Mouse (Mus musculus) retina, adult 2 months (tissue): ENCODE measurements around the gene C1qtnf7.

Source experiments
- DNase-seq: peaks from one replicate; pipeline ENCODE4 v3.0.0-alpha.2; 2012; ENCODE audit warnings: low read depth, low spot score

C1qtnf7 gene

GRCm38 (mm10) chr5:43539871-43540270, 24.5 kb downstream of the C1qtnf7 start:
- no peak for DNase-seq

DNA sequence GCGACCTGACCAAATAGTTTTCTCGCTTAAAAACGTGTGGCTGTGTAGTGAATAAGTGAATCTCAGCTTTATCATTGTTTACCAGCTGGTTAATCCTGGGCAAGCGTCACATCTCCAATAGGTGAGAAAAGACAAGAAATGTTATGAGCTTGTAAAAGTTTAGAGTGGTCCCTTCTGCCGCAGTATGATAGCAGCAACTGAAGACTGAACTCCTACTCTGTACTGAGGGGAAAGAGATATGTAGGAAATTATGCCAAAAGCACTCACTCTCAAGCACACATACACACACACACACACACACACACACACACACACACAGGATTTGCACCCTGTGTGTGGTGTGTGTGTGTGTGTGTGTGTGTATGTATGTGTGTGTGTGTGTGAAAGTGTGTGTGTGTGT, 26.2 kb downstream of the C1qtnf7 start:
- DNase-seq, result no peak

DNA sequence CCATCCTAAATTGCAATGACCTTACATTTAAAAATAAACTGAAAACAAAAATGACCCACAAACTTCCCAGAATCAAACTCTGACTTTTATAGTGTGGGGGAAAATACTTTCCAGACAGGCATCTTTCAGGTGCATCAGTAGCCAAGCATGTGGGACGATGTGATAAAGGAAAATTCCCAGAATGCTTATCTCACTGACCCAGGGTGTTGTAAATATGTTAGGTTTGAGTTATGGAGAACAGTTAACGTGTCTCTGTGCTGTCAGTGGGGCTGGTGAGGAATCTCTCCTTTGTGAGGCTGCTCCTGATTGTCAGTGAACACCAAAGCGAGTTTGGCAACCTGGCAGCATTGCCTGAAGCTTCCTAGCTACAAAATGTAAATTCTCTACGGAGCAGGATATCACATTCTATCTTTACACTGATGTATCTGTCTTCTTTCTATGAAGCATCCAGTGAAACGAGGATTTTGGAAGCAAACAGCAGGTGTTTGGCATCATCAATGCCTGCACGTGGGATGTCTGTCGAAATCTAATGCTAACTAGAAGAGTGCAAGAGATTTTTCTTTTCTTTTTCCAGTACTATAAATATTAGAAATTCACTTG, 27.0 kb downstream of the C1qtnf7 start:
- DNase-seq, result no peak

GRCm38 (mm10) chr5:43549951-43550350, 34.6 kb downstream of the C1qtnf7 start:
- no peak for DNase-seq

GRCm38 (mm10) chr5:43550444-43550843, 35.1 kb downstream of the C1qtnf7 start:
- DNase-seq, result no peak

DNA sequence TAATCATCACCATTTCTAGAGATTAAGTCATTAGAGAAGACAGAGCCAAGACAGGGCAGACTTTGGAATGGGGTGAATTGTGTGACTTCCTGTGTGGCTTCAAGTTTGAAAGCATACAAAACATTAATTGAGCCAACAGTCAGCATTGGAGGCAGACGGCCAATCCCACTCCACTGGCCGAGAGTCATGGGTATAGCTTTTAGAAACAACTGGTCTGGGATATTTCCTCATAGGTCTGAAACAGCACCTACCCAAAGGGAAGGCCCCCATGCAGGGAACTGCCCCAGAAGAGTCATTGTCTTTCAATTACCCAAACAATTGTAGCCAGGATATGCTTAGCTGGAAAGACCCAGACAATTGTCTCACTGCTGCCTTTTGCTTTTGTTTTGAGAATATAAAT, 39.5 kb downstream of the C1qtnf7 start:
- no peak for DNase-seq

DNA sequence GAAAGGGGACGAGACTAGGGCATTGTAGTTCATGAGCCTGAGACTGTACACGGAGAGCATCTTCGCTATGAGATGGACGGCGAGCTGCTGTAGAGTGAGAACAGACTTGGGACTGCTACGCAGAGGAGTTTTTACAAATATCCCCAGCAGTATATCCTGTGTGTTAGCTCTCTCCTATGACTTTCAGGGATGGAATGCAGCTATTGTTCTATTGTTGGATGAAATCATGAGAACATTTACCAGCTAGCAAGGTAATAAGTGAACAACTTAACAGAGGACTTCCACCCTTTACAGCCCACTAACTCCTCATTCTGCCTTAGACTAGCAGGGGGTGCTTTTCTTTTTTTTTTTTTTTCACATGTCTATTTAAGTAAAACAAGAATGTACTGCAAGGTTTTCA, 40.1 kb downstream of the C1qtnf7 start:
- DNase-seq, result no peak

DNA sequence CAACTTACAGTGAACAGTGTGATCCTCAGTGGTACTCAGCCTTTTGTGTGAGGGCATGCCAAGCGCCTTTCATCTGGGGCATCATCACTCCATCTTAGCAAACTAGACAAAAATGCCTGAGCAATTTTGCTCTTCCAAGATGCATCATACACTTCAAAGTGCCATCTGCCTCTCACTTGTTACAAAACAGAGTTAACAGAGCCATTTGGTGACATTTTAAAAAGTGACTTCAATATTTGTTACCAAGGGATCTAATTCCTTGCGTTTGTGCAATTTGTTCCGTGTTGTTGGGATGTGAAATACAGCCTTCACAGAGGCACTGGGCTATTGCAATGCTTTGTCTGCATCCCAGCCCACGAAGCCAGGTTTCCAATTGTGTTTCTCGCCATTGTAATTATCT, 42.1 kb downstream of the C1qtnf7 start:
- no peak for DNase-seq

DNA sequence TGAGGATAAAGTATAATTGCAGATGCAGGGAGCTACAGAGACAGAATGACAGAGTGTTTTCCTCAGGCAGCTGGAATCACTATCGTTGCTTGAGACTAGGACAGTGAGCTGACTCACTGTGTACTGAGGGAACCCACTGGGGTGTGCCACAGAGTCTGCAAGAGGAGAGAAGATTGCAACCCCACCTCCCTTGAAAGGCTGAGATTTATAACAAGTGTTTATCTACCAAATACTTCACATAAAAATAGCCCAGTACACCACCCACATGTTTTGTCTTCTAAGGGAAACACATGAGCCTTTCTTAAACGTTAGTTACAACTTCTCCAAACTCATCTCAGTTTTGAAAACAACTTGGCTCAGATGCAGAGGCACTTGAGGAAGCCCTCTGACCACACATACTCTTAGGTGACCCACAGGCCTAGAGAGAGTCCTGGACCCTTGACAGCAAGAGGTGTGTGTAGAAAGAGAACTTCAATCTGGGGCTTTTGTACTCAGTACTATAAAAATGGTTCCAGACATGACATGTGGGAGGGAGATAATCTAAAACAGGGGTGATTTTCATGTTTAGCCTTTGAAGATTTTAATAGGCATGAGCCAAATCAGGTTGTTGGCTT, 46.4 kb downstream of the C1qtnf7 start:
- no peak for DNase-seq

DNA sequence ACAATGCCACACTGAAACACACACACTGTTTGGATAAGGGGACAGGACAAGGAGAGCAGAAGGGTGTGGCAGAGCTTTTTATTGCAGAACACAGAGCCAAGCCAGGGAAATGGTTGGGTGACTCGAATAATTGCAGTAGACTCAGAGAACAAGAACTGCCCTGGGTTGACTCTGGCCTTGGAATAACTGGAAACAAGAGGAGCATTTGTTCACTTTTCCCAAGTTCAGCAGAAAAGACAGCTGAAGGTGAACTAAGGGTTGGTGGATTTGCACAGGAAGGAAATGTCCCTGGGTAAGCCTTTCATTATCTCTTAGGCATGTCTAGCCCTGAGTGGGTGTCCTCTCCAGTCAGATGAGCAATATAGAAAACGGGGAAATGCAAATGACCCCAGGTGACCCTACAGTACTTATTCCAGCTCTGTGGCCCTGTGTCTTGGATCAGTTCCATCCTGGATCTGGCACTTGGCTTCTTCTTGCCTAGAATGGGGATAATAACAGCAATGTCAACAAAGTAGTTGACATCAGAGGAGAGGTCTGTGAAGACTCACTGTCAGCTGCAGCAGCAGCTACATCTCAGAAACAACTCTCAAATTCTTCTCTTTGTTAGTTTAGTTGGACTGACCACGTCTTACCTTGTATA, 54.5 kb downstream of the C1qtnf7 start:
- DNase-seq, result no peak

GRCm38 (mm10) chr5:43582876-43583275, 67.5 kb downstream of the C1qtnf7 start:
- no peak for DNase-seq

- DNase-seq, result no peak
Observed at GRCm38 (mm10) chr5:43583326-43584120, 68.2 kb downstream of the C1qtnf7 start.

DNA sequence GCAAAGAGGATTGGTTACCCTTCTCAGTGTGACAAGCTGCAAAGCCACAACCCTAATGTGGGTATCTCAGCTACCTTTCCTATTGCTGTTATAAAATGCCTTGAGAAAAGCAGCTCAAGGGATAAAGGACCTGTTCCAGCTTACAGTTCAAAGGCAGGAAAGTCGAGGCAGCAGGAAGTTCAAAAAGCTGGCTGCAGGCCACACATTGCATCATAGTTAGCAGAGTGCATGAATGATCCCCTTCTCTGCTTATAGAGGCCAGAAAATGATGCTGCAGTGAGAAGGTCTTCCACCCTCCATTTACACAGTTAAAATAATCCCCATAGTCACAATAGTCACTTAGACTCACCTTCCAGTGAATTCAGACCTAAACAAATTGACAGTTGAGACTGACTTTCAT, 69.1 kb downstream of the C1qtnf7 start:
- no peak for DNase-seq

DNA sequence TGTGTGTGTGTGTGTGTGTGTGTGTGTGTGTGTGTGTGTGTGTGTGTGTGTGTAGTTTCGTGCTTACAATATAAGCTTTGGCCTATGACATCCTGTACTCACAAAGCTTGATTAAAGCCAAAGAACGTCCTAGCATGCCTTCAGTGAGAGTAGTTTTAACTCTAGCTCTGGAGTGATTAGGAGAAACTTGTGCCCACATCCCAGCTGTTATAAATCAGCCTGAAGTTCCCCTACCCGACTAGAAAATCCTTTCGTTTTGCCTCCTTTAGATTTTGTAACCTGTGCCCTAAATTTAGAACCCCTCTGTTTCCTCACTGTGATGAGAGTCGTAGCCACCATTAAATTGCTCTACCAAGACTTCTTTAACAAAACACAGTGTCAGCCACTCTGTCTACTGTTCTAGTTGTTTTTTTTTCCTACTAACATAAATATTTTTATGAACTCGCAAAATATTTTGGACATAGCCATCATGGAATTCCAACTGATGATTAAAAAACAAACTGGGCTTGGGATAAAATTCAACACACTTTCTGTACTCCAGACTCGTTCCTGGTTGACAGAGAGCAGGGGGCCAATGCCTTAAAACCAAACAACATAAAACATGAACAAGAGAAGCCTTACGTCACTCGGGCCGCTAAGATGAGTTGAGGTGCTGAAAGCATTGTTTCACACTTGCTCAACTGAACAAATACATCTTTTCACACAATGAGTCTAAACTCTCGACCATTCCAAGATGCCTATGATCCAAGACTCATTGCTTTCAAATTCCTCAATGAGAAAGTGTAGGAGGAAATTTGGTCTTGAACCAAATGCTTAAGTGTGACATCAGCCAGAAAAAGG, 70.3 kb downstream of the C1qtnf7 start:
- DNase-seq, result no peak

DNA sequence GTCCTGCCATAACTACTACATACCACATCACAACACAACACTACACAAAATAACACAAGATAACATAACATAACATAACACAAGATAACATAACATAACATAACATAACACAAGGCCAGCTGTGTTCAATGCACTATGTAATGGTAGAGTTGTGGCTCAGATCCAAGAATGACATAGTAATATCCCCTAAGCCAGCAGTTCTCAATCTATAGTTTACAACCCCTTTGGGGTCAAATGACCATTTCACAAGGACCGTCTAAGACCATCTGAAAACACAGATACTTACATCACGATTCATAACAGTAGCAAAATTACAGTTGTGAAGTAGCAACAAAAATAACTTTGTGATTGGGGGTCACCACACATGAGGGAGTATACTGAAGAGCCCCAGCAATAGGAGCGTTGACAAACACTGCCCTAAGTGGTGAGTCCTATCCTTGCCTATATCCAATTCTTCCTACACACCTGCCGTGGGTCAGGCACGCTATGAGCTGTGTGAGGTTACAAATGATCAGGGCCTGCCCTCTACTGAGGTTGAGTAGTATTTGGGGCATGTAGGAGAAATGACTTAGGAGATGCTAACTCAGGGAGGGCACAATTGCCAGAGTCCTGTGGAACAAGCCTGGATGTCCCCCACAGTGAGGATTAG, 73.6 kb downstream of the C1qtnf7 start:
- DNase-seq, result no peak

- no peak for DNase-seq
Observed at GRCm38 (mm10) chr5:43589440-43589830, 74.1 kb downstream of the C1qtnf7 start.

DNA sequence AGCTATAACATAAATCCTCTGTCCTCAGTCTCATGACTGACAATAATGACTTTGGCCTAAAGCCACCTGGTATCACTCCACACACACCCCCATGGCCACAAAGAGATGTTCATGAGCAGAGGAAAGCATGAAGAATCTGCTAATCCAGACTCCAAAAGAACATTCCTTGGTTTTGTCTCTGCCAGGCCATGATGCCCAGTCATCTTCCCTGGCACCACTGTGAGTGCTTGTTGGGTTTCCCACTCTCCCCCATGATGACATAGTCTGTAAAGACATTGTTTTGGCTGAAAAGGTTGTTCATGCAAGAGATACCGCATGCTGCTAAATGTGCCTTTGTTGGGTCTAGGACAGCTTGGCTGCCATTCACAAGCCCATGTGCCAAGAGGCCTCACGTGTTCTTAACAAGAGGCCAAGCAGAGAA, 75.0 kb downstream of the C1qtnf7 start:
- no peak for DNase-seq

DNA sequence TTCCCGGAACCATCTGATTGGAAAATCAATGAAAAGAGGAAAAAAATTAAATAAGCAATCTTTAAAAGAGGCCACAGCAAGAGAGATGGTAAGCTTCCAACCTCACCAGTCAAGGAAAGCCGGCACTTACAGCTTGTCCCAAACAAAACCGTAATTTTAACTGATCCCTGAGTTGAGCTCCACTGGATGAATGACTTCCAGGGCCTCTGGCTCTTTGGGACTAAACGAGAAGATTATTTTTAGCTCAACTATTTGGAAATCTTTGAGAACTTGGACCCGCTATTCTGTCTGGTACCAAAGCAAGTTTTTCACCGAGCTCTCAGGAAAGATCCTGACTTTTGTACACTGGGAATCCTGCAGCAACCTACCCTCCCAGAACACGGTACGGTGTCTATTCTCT, 86.3 kb downstream of the C1qtnf7 start:
- no peak for DNase-seq

DNA sequence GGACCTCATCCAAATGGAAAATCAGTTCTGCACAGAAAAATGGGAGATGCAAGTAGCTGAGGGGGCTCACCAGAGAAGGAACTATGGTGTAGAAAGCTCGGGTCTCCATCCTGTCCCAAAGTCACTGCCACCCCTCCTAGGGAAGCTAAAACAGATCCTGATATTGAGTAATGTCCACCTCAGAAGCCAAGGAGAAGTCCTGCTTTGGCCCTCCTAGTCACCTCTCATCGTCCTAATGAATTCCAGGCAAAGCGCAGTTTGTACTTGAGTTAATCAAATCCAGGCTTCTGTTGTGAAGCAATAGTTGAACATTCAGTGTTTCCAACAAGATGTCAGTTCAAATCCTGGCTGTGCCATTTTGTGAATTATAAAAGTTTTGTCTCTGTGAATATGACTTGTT, 87.2 kb downstream of the C1qtnf7 start:
- no peak for DNase-seq

- no peak for DNase-seq
Observed at GRCm38 (mm10) chr5:43603559-43603958, 88.2 kb downstream of the C1qtnf7 start.

DNA sequence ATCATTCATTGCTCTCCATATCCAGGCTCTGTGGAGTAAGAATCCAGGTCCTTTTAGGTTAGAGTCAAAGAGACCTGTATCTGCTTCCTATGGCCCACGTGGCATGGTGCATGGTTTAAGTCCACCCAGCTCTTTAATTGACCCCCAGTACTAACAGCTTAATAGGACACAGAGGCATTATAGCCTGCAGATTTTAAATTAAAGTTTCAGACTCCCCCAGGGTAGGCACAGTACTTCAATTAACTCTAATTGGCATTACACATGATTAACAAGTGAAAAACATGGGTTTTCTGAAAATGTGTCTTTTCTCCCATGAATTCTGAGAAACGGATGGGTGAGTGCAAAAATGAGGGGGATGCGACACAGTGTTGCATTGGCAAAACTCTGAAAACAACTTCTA, 92.7 kb downstream of the C1qtnf7 start:
- DNase-seq, result no peak
